Mouse (Mus musculus) midbrain, embryonic 12.5 days (tissue): ENCODE results near the gene Skap1. TPM values are rescaled to one million over a fixed set of nuclear protein-coding genes. Genes with fewer than 3 reads are reported as not detected.

ENCODE experiments used
- ATAC-seq: fragments of 200-750 bp; cut with Nextera tagmentation; 2 replicates; pipeline ENCODE4 v1.8.0; 2017; ENCODE audit warnings: low read depth, moderate TSS enrichment, moderate library complexity; ENCODE audit not compliant: low FRiP score
- H3K27ac ChIP-seq: fragments of 300-500 bp; sonication (generic); replicated peaks from 2 replicates; pipeline ENCODE4 v1.5.1; 2016; ENCODE audit warnings: mild to moderate bottlenecking
- H3K27me3 ChIP-seq: fragments of 300-500 bp; sonication (generic); 2 replicates; pipeline ENCODE4 v1.6.1; 2016; ENCODE audit warnings: mild to moderate bottlenecking
- H3K36me3 ChIP-seq: fragments of 300-500 bp; sonication (generic); 2 replicates; pipeline ENCODE4 v1.6.1; 2016
- H3K4me1 ChIP-seq: fragments of 300-500 bp; sonication (generic); 2 replicates; pipeline ENCODE4 v1.6.1; 2016
- H3K4me2 ChIP-seq: fragments of 300-500 bp; sonication (generic); replicated peaks from 2 replicates; pipeline ENCODE4 v1.6.1; 2016; ENCODE audit warnings: mild to moderate bottlenecking, moderate library complexity
- H3K4me3 ChIP-seq: fragments of 300-500 bp; sonication (generic); 2 replicates; pipeline ENCODE4 v1.5.1; 2016; ENCODE audit warnings: mild to moderate bottlenecking
- H3K9ac ChIP-seq: fragments of 300-500 bp; sonication (generic); replicated peaks from 2 replicates; pipeline ENCODE4 v1.6.1; 2016; ENCODE audit warnings: mild to moderate bottlenecking, moderate library complexity
- H3K9me3 ChIP-seq: fragments of 300-500 bp; sonication (generic); 2 replicates; pipeline ENCODE4 v1.6.1; 2016; ENCODE audit warnings: mild to moderate bottlenecking
- WGBS: fragments of 180-500 bp; shearing (Covaris S2); methylation state at CpG from one replicate; pipeline ENCODE4 v1.1.7; 2016; 5-methylcytosine and 5-hydroxymethylcytosine counted together
- polyA plus RNA-seq: library from polyadenylated mRNA; unstranded; fragments of >200 nt; fragmentation: Nextera tagmentation; extraction: Ambion mirVana; gene quantifications from 2 replicates; pipeline ENCODE4 v1.2.1, GENCODE M21; 2016

The Skap1 gene
- polyA plus RNA-seq, 1 experiment from 2014 or later, result 1.7 TPM

GRCm38 (mm10) chr11:96466987-96467386, 2.6 kb downstream of the Skap1 start:
- 58% methylated on average over 7 of the region's 7 CpGs for WGBS
- Histone ChIP-seq H3K27ac (no peak overlapping the region), H3K4me3 (no peak overlapping the region), H3K36me3 (no peaks in the 10 kb centered on the region), H3K9me3 (no peaks in the 10 kb centered on the region), H3K4me2 (no peak overlapping the region), H3K9ac (no peak overlapping the region), H3K27me3 (peaks cover 28% of the 10 kb centered on the region), H3K4me1 (peaks cover 32% of the 10 kb centered on the region)
- no peak for ATAC-seq

DNA sequence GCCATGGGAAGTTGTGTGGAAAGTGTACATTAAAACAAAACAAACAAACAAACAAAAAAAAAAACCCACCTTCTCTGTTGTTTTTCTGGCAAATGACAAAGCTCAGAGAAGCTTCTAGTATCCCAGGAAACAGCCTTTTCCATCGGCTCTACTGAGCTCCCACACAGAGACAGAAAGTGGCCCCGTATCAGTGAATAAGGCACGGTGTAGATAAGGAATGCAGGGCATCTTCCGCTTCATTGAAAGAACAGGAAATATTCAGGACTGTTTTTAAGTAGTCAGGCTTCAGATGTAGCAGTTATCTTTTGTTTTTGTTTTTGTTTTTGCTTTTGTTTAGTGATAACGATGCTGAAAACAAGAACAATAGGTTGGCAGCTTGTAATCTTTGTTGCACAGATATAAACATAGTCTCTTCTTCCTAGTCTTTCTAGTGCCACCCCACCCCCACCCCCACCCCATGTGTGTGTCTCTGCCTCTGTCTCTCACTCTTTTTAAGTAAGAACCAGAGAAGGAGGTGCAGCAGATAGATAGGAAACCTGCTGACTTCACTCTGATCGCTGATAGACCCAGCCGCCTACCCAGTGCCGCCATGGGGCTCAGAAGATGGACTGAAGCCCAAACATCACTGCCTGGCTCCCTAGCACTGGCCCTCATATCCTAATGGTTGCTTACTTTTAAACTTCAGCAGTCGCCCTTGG, 3.8 kb downstream of the Skap1 start:
- H3K27ac ChIP-seq, result no peak overlapping the region
- H3K9me3 ChIP-seq, result no peaks in the 10 kb centered on the region
- WGBS, result 70% methylated on average over 9 of the region's 9 CpGs
- H3K4me1 ChIP-seq, result peaks cover 20% of the 10 kb centered on the region
- no peak overlapping the region for H3K9ac ChIP-seq
- H3K36me3 ChIP-seq, result no peaks in the 10 kb centered on the region
- H3K4me2 ChIP-seq, result no peak overlapping the region
- H3K4me3 ChIP-seq, result no peak overlapping the region
- H3K27me3 ChIP-seq, result peaks cover 22% of the 10 kb centered on the region
- ATAC-seq, result no peak

DNA sequence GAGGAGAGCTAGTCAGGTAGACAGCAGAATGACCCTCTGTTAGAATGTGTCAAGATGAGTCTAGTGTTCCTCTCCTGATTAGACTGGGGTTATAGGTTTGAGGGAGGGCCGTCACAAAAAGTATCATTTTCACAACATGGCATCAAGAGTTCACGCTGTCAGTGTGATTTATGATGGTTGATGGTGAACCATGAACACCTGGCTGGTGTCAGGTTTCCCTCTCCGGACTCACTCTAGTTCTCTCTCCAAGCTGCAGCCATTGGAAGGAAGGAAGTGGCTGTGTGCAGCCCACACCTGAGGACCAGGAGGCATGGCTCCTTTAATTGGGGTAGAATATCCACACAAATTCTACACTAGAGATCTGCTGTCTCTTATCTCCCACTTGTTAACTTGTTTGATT, 18.3 kb downstream of the Skap1 start:
- no peaks in the 10 kb centered on the region for H3K9me3 ChIP-seq
- WGBS, result 89% methylated on average over 3 of the region's 3 CpGs

GRCm38 (mm10) chr11:96483179-96483578, 18.8 kb downstream of the Skap1 start:
- Histone ChIP-seq H3K36me3 (no peaks in the 10 kb centered on the region), H3K4me3 (no peak overlapping the region), H3K27ac (no peak overlapping the region), H3K9me3 (no peaks in the 10 kb centered on the region), H3K9ac (no peak overlapping the region), H3K27me3 (no peaks in the 10 kb centered on the region), H3K4me2 (no peak overlapping the region), H3K4me1 (no peaks in the 10 kb centered on the region)
- no peak for ATAC-seq

More for the DNA sequence above, 18.3 kb downstream of the Skap1 start:
- no peaks in the 10 kb centered on the region for H3K27me3 ChIP-seq
- H3K4me3 ChIP-seq, result no peak overlapping the region
- no peak overlapping the region for H3K9ac ChIP-seq
- H3K4me1 ChIP-seq, result no peaks in the 10 kb centered on the region
- H3K27ac ChIP-seq, result no peak overlapping the region
- no peak overlapping the region for H3K4me2 ChIP-seq
- ATAC-seq, result no peak
- H3K36me3 ChIP-seq, result no peaks in the 10 kb centered on the region

GRCm38 (mm10) chr11:96498481-96498880, 34.1 kb downstream of the Skap1 start:
- 50% methylated on average over 8 of the region's 8 CpGs for WGBS
- Histone ChIP-seq H3K4me3 (no peak overlapping the region), H3K4me1 (peaks cover 10% of the 10 kb centered on the region), H3K9me3 (no peaks in the 10 kb centered on the region), H3K4me2 (no peak overlapping the region), H3K27me3 (peaks cover 15% of the 10 kb centered on the region), H3K27ac (peak overlapping the region; percentile 54), H3K9ac (no peak overlapping the region), H3K36me3 (no peaks in the 10 kb centered on the region)
- no peak for ATAC-seq

GRCm38 (mm10) chr11:96501042-96501441, 36.6 kb downstream of the Skap1 start:
- H3K4me3 ChIP-seq, result no peak overlapping the region
- H3K4me1 ChIP-seq, result peaks cover 10% of the 10 kb centered on the region
- no peaks in the 10 kb centered on the region for H3K9me3 ChIP-seq
- no peak overlapping the region for H3K4me2 ChIP-seq
- ATAC-seq, result no peak
- no peak overlapping the region for H3K9ac ChIP-seq
- WGBS, result 59% methylated on average over 6 of the region's 6 CpGs
- no peak overlapping the region for H3K27ac ChIP-seq
- H3K36me3 ChIP-seq, result no peaks in the 10 kb centered on the region
- H3K27me3 ChIP-seq, result peaks cover 19% of the 10 kb centered on the region

- Histone ChIP-seq H3K4me3 (no peak overlapping the region), H3K4me2 (no peak overlapping the region), H3K27ac (no peak overlapping the region), H3K36me3 (no peaks in the 10 kb centered on the region), H3K4me1 (peaks cover 7% of the 10 kb centered on the region; the same call in 1 of the 2 replicates), H3K27me3 (peaks cover 14% of the 10 kb centered on the region), H3K9me3 (no peaks in the 10 kb centered on the region), H3K9ac (no peak overlapping the region)
- 84% methylated on average over 3 of the region's 3 CpGs for WGBS
- no peak for ATAC-seq
These were observed 38.6 kb downstream of the Skap1 start for GRCm38 (mm10) chr11:96502948-96503347.

DNA sequence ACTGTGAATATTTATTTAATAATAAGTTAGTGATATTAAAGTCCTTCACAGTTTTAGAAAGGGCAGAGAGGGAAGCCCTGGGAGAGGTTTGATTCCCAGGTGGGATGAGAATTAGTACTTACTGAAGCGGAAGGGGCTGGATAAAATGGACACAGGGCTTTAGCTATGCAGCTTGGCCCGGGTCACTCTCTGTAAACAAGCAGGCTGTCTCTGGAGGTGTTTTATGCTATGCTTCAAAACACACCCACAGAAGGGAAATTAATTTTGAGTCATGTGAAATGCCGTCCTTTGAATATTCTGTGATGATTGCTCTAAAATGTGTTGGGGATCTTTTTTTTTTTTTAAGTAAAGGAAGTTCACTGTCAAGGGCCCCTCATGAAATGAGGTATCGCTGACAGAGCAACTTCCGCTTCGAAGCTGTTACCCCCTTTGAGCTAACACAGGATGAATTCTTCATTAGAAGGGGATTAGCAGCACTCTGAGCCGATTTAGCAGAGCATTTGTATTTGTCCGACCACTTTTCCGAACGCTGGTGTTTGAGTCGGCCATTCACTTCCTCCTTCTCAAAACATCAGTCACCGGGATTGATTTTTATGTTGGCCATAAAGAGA, 40.2 kb downstream of the Skap1 start:
- Histone ChIP-seq H3K4me1 (no peaks in the 10 kb centered on the region), H3K9me3 (no peaks in the 10 kb centered on the region), H3K9ac (no peak overlapping the region), H3K4me3 (no peak overlapping the region), H3K27me3 (peaks cover 17% of the 10 kb centered on the region), H3K27ac (0 out of 2 replicates have a peak overlapping the region, but pooled peaks have one; percentile 15), H3K4me2 (0 out of 2 replicates have a peak overlapping the region, but pooled peaks have one; percentile 10), H3K36me3 (no peaks in the 10 kb centered on the region)
- ATAC-seq, result no peak
- 25% methylated on average over 12 of the region's 12 CpGs for WGBS

- Histone ChIP-seq H3K36me3 (no peaks in the 10 kb centered on the region), H3K4me3 (no peak overlapping the region), H3K4me2 (no peak overlapping the region), H3K27me3 (peaks cover 17% of the 10 kb centered on the region), H3K27ac (no peak overlapping the region), H3K9ac (no peak overlapping the region), H3K4me1 (no peaks in the 10 kb centered on the region), H3K9me3 (no peaks in the 10 kb centered on the region)
- ATAC-seq, result no peak
- 78% methylated on average over 5 of the region's 5 CpGs for WGBS
These were observed 41.4 kb downstream of the Skap1 start for GRCm38 (mm10) chr11:96505841-96506240.

GRCm38 (mm10) chr11:96515164-96515563, 50.8 kb downstream of the Skap1 start:
- 90% methylated on average over 3 of the region's 3 CpGs for WGBS
- H3K27me3 ChIP-seq, result no peaks in the 10 kb centered on the region
- H3K27ac ChIP-seq, result no peak overlapping the region
- no peak overlapping the region for H3K4me3 ChIP-seq
- H3K9ac ChIP-seq, result no peak overlapping the region
- no peaks in the 10 kb centered on the region for H3K4me1 ChIP-seq
- H3K9me3 ChIP-seq, result no peaks in the 10 kb centered on the region
- H3K4me2 ChIP-seq, result no peak overlapping the region
- H3K36me3 ChIP-seq, result no peaks in the 10 kb centered on the region
- no peak for ATAC-seq

DNA sequence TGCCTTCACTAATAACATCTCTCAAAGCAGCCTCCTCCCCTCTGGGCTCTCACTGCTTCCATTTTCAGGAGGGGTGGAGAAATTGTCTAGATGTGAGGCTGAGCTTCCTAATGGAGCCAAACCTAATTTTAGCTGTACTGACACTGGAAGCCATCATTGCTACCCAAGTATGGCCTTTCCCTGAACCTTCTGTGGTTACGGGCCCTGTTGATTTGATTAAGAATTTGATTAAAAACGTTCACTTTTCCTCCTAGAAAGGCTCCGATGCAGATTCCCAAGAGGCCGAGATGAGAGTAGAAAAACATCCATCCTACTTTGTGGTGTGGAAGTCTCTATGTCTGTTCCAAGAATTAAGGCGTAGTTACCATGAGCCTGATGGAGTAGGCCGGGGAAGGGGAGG, 60.1 kb downstream of the Skap1 start:
- Histone ChIP-seq H3K36me3 (no peaks in the 10 kb centered on the region), H3K9ac (no peak overlapping the region)
- no peak for ATAC-seq

DNA sequence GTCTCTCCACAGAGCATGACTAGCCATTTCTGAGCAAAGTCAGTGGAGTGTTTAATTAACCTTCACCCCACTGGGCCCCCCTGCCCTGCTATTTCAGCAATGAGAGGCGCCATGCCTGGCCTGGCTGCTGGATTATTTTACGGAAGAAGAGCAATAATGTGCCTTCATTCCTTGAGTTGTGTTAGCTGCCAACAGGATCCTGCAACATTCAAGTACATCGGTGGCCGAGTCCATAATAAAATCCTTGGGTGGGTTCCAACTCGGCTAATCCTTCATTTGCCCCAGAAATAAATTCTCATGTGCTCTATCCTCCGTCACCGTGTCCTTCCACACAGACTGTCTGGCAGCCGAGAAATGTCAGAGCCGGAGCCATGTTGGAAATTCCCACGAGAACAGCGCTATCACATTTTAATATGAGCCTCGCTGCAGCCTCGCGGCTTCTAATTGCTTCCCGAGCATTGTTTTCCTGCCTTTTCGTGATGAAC, 61.8 kb downstream of the Skap1 start:
- Histone ChIP-seq H3K27ac (no peak overlapping the region), H3K4me2 (0 out of 2 replicates have a peak overlapping the region, but pooled peaks have one; percentile 13)

More for the DNA sequence above, 60.1 kb downstream of the Skap1 start:
- Histone ChIP-seq H3K9me3 (0 out of 2 replicates have a peak, but pooled peaks cover 6% of the 10 kb centered on the region), H3K4me2 (no peak overlapping the region), H3K27me3 (no peaks in the 10 kb centered on the region), H3K27ac (no peak overlapping the region), H3K4me1 (no peaks in the 10 kb centered on the region), H3K4me3 (no peak overlapping the region)
- WGBS, result 89% methylated on average over 6 of the region's 6 CpGs

More for the DNA sequence above, 61.8 kb downstream of the Skap1 start:
- no peaks in the 10 kb centered on the region for H3K4me1 ChIP-seq
- 0 out of 2 replicates have a peak, but pooled peaks cover 6% of the 10 kb centered on the region for H3K9me3 ChIP-seq
- ATAC-seq, result no peak
- 78% methylated on average over 16 of the region's 16 CpGs for WGBS
- no peaks in the 10 kb centered on the region for H3K27me3 ChIP-seq
- H3K9ac ChIP-seq, result no peak overlapping the region
- H3K4me3 ChIP-seq, result no peak overlapping the region
- no peaks in the 10 kb centered on the region for H3K36me3 ChIP-seq
